Mouse (Mus musculus): ENCODE measurements at regions not wholly inside any gene's neighbourhood (a gene's known extent, or its start where the extent isn't known, plus 50 kb on each side); places are given as distances from the start of the nearest gene placed in this dataset.

- DNase-seq (ENCODE audit: low spot score): no peak
Observed at GRCm38 (mm10) chr12:95385688-95386087, 306.3 kb upstream of the Flrt2 start.

- no peak for DNase-seq (ENCODE audit: low spot score)
Observed at GRCm38 (mm10) chr12:95388185-95388584, 303.8 kb upstream of the Flrt2 start.

GRCm38 (mm10) chr12:95392821-95393220 lies 299.2 kb upstream of the Flrt2 start:
- no peak for DNase-seq (ENCODE audit: low spot score)

GRCm38 (mm10) chr12:95394991-95395530 lies 297.0 kb upstream of the Flrt2 start:
- DNase-seq (ENCODE audit: low spot score): no peak

- no peak for DNase-seq (ENCODE audit: low spot score)
Observed at GRCm38 (mm10) chr12:95420861-95421260, 271.2 kb upstream of the Flrt2 start.

GRCm38 (mm10) chr12:95424739-95425138 lies 267.3 kb upstream of the Flrt2 start:
- DNase-seq (ENCODE audit: low spot score): no peak

GRCm38 (mm10) chr12:95437226-95437625 lies 254.8 kb upstream of the Flrt2 start:
- no peak for DNase-seq (ENCODE audit: low spot score)

- DNase-seq (ENCODE audit: low spot score): no peak
Observed at GRCm38 (mm10) chr12:95457480-95457879, 234.5 kb upstream of the Flrt2 start.

GRCm38 (mm10) chr12:95466502-95467490 lies 225.2 kb upstream of the Flrt2 start:
- no peak for DNase-seq (ENCODE audit: low spot score)

- DNase-seq (ENCODE audit: low spot score): no peak
Observed at GRCm38 (mm10) chr12:95469897-95470296, 222.1 kb upstream of the Flrt2 start.

- no peak for DNase-seq (ENCODE audit: low spot score)
Observed at GRCm38 (mm10) chr12:95486502-95486901, 205.5 kb upstream of the Flrt2 start.

GRCm38 (mm10) chr12:95488371-95488770 lies 203.7 kb upstream of the Flrt2 start:
- no peak for DNase-seq (ENCODE audit: low spot score)

GRCm38 (mm10) chr12:95489374-95489773 lies 202.7 kb upstream of the Flrt2 start:
- no peak for DNase-seq (ENCODE audit: low spot score)

GRCm38 (mm10) chr12:95489848-95490247 lies 202.2 kb upstream of the Flrt2 start:
- no peak for DNase-seq (ENCODE audit: low spot score)

- peak; percentile 8 for DNase-seq (ENCODE audit: low spot score)
Observed at GRCm38 (mm10) chr12:95491806-95492436, 200.1 kb upstream of the Flrt2 start.

- no peak for DNase-seq (ENCODE audit: low spot score)
Observed at GRCm38 (mm10) chr12:95501443-95501842, 190.6 kb upstream of the Flrt2 start.

- DNase-seq (ENCODE audit: low spot score): no peak
Observed at GRCm38 (mm10) chr12:95520008-95520407, 172.0 kb upstream of the Flrt2 start.

- DNase-seq (ENCODE audit: low spot score): no peak
Observed at GRCm38 (mm10) chr12:95522052-95522451, 170.0 kb upstream of the Flrt2 start.

GRCm38 (mm10) chr12:95533888-95534639 lies 158.0 kb upstream of the Flrt2 start:
- no peak for DNase-seq (ENCODE audit: low spot score)

GRCm38 (mm10) chr12:95547301-95547700 lies 144.7 kb upstream of the Flrt2 start:
- no peak for DNase-seq (ENCODE audit: low spot score)

GRCm38 (mm10) chr12:95553129-95553528 lies 138.9 kb upstream of the Flrt2 start:
- no peak for DNase-seq (ENCODE audit: low spot score)
